Mouse (Mus musculus) forebrain, embryonic 16.5 days (tissue): ENCODE results near the gene Slco4a1. TPM values are rescaled to one million over a fixed set of nuclear protein-coding genes. Genes with fewer than 3 reads are reported as not detected.

Source experiments
- ATAC-seq: fragments of 200-750 bp; cut with Nextera tagmentation; 2 replicates; pipeline ENCODE4 v1.8.0; 2017; ENCODE audit warnings: mild to moderate bottlenecking, moderate library complexity
- H3K27ac ChIP-seq: fragments of 300-500 bp; sonication (generic); 2 replicates; pipeline ENCODE4 v1.5.1; 2014; ENCODE audit warnings: low read length, control low read depth
- H3K27me3 ChIP-seq: fragments of 300-500 bp; sonication (generic); replicated peaks from 2 replicates; pipeline ENCODE4 v1.6.1; 2014; ENCODE audit warnings: low read length; ENCODE audit not compliant: control insufficient read depth, insufficient read depth
- H3K36me3 ChIP-seq: fragments of 300-500 bp; sonication (generic); 2 replicates; pipeline ENCODE4 v1.6.1; 2014; ENCODE audit not compliant: control insufficient read depth, insufficient read depth
- H3K4me1 ChIP-seq: fragments of 300-500 bp; sonication (generic); replicated peaks from 2 replicates; pipeline ENCODE4 v1.6.1; 2014; ENCODE audit warnings: low read length; ENCODE audit not compliant: control insufficient read depth, insufficient read depth
- H3K4me2 ChIP-seq: fragments of 300-500 bp; sonication (generic); 2 replicates; pipeline ENCODE4 v1.6.1; 2014; ENCODE audit warnings: mild to moderate bottlenecking, low read length, control low read depth
- H3K4me3 ChIP-seq: fragments of 300-500 bp; sonication (generic); replicated peaks from 2 replicates; pipeline ENCODE4 v1.5.1; 2014; ENCODE audit warnings: mild to moderate bottlenecking, low read length, control low read depth
- H3K9ac ChIP-seq: fragments of 300-500 bp; sonication (generic); replicated peaks from 2 replicates; pipeline ENCODE4 v1.6.1; 2014; ENCODE audit warnings: low read depth, low read length, control low read depth
- H3K9me3 ChIP-seq: fragments of 300-500 bp; sonication (generic); 2 replicates; pipeline ENCODE4 v1.6.1; 2016; ENCODE audit warnings: low read length; ENCODE audit not compliant: control insufficient read depth
- WGBS: fragments of 180-500 bp; shearing (Covaris S2); extraction: QIAGEN DNeasy Blood & Tissue Kit; methylation state at CpG from one replicate; pipeline ENCODE4 v1.1.7; 2014; 5-methylcytosine and 5-hydroxymethylcytosine counted together
- polyA plus RNA-seq: library from polyadenylated mRNA; unstranded; fragments of >200 nt; fragmentation: Nextera tagmentation; extraction: Ambion mirVana; gene quantifications from 2 replicates; pipeline ENCODE4 v1.2.1, GENCODE M21; 2015

The Slco4a1 gene
- polyA plus RNA-seq, 1 experiment from 2014 or later: 1.5 TPM

GRCm38 (mm10) chr2:180460801-180461200 is 4.8 kb downstream of the Slco4a1 start:
- Histone ChIP-seq H3K4me1 (peaks cover 16% of the 10 kb centered on the region), H3K36me3 (no peaks in the 10 kb centered on the region), H3K9ac (no peak overlapping the region), H3K27ac (no peak overlapping the region), H3K9me3 (no peaks in the 10 kb centered on the region), H3K27me3 (peaks cover 3% of the 10 kb centered on the region; the same call in 1 of the 2 replicates), H3K4me2 (no peak overlapping the region), H3K4me3 (no peak overlapping the region)
- ATAC-seq: no peak
- WGBS: 53% methylated on average over 8 of the region's 8 CpGs

GRCm38 (mm10) chr2:180462593-180462992 is 6.5 kb downstream of the Slco4a1 start:
- Histone ChIP-seq H3K4me1 (no peaks in the 10 kb centered on the region), H3K27ac (no peak overlapping the region), H3K9me3 (no peaks in the 10 kb centered on the region), H3K9ac (no peak overlapping the region), H3K36me3 (no peaks in the 10 kb centered on the region), H3K27me3 (peaks cover 2% of the 10 kb centered on the region; the same call in 1 of the 2 replicates), H3K4me3 (no peak overlapping the region), H3K4me2 (no peak overlapping the region)
- ATAC-seq: no peak
- WGBS: 88% methylated on average over 8 of the region's 8 CpGs

GRCm38 (mm10) chr2:180466505-180466904 is 10.5 kb downstream of the Slco4a1 start:
- ATAC-seq: no peak
- no peaks in the 10 kb centered on the region for H3K27me3 ChIP-seq
- no peaks in the 10 kb centered on the region for H3K4me1 ChIP-seq
- no peaks in the 10 kb centered on the region for H3K9me3 ChIP-seq
- H3K9ac ChIP-seq: no peak overlapping the region
- no peak overlapping the region for H3K4me3 ChIP-seq
- WGBS: 80% methylated on average over 7 of the region's 7 CpGs
- no peak overlapping the region for H3K4me2 ChIP-seq
- no peaks in the 10 kb centered on the region for H3K36me3 ChIP-seq
- H3K27ac ChIP-seq: no peak overlapping the region

GRCm38 (mm10) chr2:180468871-180469270 is 12.8 kb downstream of the Slco4a1 start:
- no peak overlapping the region for H3K4me2 ChIP-seq
- WGBS: 92% methylated on average over 8 of the region's 8 CpGs

GRCm38 (mm10) chr2:180469768-180470167 is 13.7 kb downstream of the Slco4a1 start:
- Histone ChIP-seq H3K9me3 (no peaks in the 10 kb centered on the region), H3K36me3 (no peaks in the 10 kb centered on the region), H3K27me3 (no peaks in the 10 kb centered on the region), H3K4me3 (no peak overlapping the region), H3K9ac (no peak overlapping the region), H3K4me1 (no peaks in the 10 kb centered on the region), H3K27ac (no peak overlapping the region), H3K4me2 (no peak overlapping the region)
- 71% methylated on average over 9 of the region's 9 CpGs for WGBS
- ATAC-seq: no peak

More at GRCm38 (mm10) chr2:180468871-180469270, 12.8 kb downstream of the Slco4a1 start:
- Histone ChIP-seq H3K27me3 (no peaks in the 10 kb centered on the region), H3K9me3 (no peaks in the 10 kb centered on the region), H3K4me1 (no peaks in the 10 kb centered on the region), H3K4me3 (no peak overlapping the region), H3K36me3 (no peaks in the 10 kb centered on the region), H3K9ac (no peak overlapping the region), H3K27ac (no peak overlapping the region)
- no peak for ATAC-seq

- 4% methylated on average over 21 of the region's 21 CpGs for WGBS
- Histone ChIP-seq H3K4me3 (no peak overlapping the region), H3K27ac (no peak overlapping the region), H3K27me3 (no peaks in the 10 kb centered on the region), H3K9me3 (no peaks in the 10 kb centered on the region), H3K9ac (no peak overlapping the region), H3K4me2 (no peak overlapping the region), H3K36me3 (no peaks in the 10 kb centered on the region), H3K4me1 (no peaks in the 10 kb centered on the region)
- peak; percentile 57 for ATAC-seq
Measured at GRCm38 (mm10) chr2:180472306-180473079, 16.4 kb downstream of the Slco4a1 start.

GRCm38 (mm10) chr2:180473080-180473440 is 17.0 kb downstream of the Slco4a1 start:
- Histone ChIP-seq H3K4me1 (no peaks in the 10 kb centered on the region), H3K27ac (no peak overlapping the region), H3K4me3 (no peak overlapping the region), H3K36me3 (no peaks in the 10 kb centered on the region), H3K4me2 (no peak overlapping the region), H3K9ac (no peak overlapping the region), H3K27me3 (no peaks in the 10 kb centered on the region), H3K9me3 (no peaks in the 10 kb centered on the region)
- 30% methylated on average over 7 of the region's 7 CpGs for whole genome bisulfite sequencing
- peak; percentile 94 for ATAC-seq

- Histone ChIP-seq H3K27ac (no peak overlapping the region), H3K36me3 (no peaks in the 10 kb centered on the region), H3K27me3 (no peaks in the 10 kb centered on the region), H3K4me2 (no peak overlapping the region), H3K9ac (no peak overlapping the region), H3K4me3 (no peak overlapping the region), H3K9me3 (no peaks in the 10 kb centered on the region), H3K4me1 (no peaks in the 10 kb centered on the region)
- 91% methylated on average over 3 of the region's 3 CpGs for WGBS
- no peak for ATAC-seq
Measured at GRCm38 (mm10) chr2:180474864-180475263, 18.8 kb downstream of the Slco4a1 start.

- Histone ChIP-seq H3K27me3 (no peaks in the 10 kb centered on the region), H3K9ac (peak overlapping the region; percentile 22; the same call in 1 of the 2 replicates), H3K4me2 (peak overlapping the region; percentile 1; the same call in 1 of the 2 replicates), H3K36me3 (no peaks in the 10 kb centered on the region), H3K27ac (peak overlapping the region; percentile 12; the same call in 1 of the 2 replicates), H3K4me3 (no peak overlapping the region), H3K4me1 (peaks cover 13% of the 10 kb centered on the region), H3K9me3 (no peaks in the 10 kb centered on the region)
- WGBS: 3% methylated on average over 16 of the region's 16 CpGs
- ATAC-seq: peak; percentile 63
Measured at GRCm38 (mm10) chr2:180482274-180482673, 26.2 kb downstream of the Slco4a1 start.
